Mouse (Mus musculus): Measurements from ENCODE around the gene Lrrtm1.

The Lrrtm1 gene

GRCm38 (mm10) chr6:77242601-77243406, at the start of gene Lrrtm1:
TSS of gene Lrrtm1 (plus strand) at chr6:77242689.
- in situ Hi-C loops (cut with MboI; ENCODE audit: low sequenced_read_pairs) = no loop called here

GRCm38 (mm10) chr6:77196650-77197049, 45.8 kb upstream of the Lrrtm1 start:
- in situ Hi-C loops (cut with MboI; ENCODE audit: low sequenced_read_pairs) = no loop called here

- in situ Hi-C loops (cut with MboI; ENCODE audit: low sequenced_read_pairs) = no loop called here
Measured at GRCm38 (mm10) chr6:77199375-77199774, 43.1 kb upstream of the Lrrtm1 start.

- in situ Hi-C loops (cut with MboI; ENCODE audit: low sequenced_read_pairs) = no loop called here
Measured at GRCm38 (mm10) chr6:77209183-77209582, 33.3 kb upstream of the Lrrtm1 start.

GRCm38 (mm10) chr6:77209929-77210328, 32.6 kb upstream of the Lrrtm1 start:
- in situ Hi-C loops (cut with MboI; ENCODE audit: low sequenced_read_pairs) = no loop called here

- in situ Hi-C loops (cut with MboI; ENCODE audit: low sequenced_read_pairs) = no loop called here
Measured at GRCm38 (mm10) chr6:77213757-77214409, 28.6 kb upstream of the Lrrtm1 start.

GRCm38 (mm10) chr6:77215322-77215721, 27.2 kb upstream of the Lrrtm1 start:
- in situ Hi-C loops (cut with MboI; ENCODE audit: low sequenced_read_pairs) = no loop called here

GRCm38 (mm10) chr6:77218875-77219274, 23.6 kb upstream of the Lrrtm1 start:
- in situ Hi-C loops (cut with MboI; ENCODE audit: low sequenced_read_pairs) = no loop called here

GRCm38 (mm10) chr6:77220776-77221175, 21.7 kb upstream of the Lrrtm1 start:
- in situ Hi-C loops (cut with MboI; ENCODE audit: low sequenced_read_pairs) = no loop called here

- in situ Hi-C loops (cut with MboI; ENCODE audit: low sequenced_read_pairs) = no loop called here
Measured at GRCm38 (mm10) chr6:77222849-77223638, 19.4 kb upstream of the Lrrtm1 start.

GRCm38 (mm10) chr6:77240426-77240825, 2.1 kb upstream of the Lrrtm1 start:
- in situ Hi-C loops (cut with MboI; ENCODE audit: low sequenced_read_pairs) = no loop called here

- in situ Hi-C loops (cut with MboI; ENCODE audit: low sequenced_read_pairs) = no loop called here
Measured at GRCm38 (mm10) chr6:77243541-77244231, 1.2 kb downstream of the Lrrtm1 start.

- in situ Hi-C loops (cut with MboI; ENCODE audit: low sequenced_read_pairs) = no loop called here
Measured at GRCm38 (mm10) chr6:77253480-77253879, 11.0 kb downstream of the Lrrtm1 start.

- in situ Hi-C loops (cut with MboI; ENCODE audit: low sequenced_read_pairs) = no loop called here
Measured at GRCm38 (mm10) chr6:77256348-77256747, 13.9 kb downstream of the Lrrtm1 start.

GRCm38 (mm10) chr6:77257358-77258105, 15.0 kb downstream of the Lrrtm1 start:
- in situ Hi-C loops (cut with MboI; ENCODE audit: low sequenced_read_pairs) = no loop called here

GRCm38 (mm10) chr6:77265163-77265562, 22.7 kb downstream of the Lrrtm1 start:
- in situ Hi-C loops (cut with MboI; ENCODE audit: low sequenced_read_pairs) = no loop called here

GRCm38 (mm10) chr6:77278794-77279193, 36.3 kb downstream of the Lrrtm1 start:
- in situ Hi-C loops (cut with MboI; ENCODE audit: low sequenced_read_pairs) = no loop called here

GRCm38 (mm10) chr6:77286317-77286716, 43.8 kb downstream of the Lrrtm1 start:
- in situ Hi-C loops (cut with MboI; ENCODE audit: low sequenced_read_pairs) = no loop called here

GRCm38 (mm10) chr6:77288402-77288801, 45.9 kb downstream of the Lrrtm1 start:
- in situ Hi-C loops (cut with MboI; ENCODE audit: low sequenced_read_pairs) = no loop called here

- in situ Hi-C loops (cut with MboI; ENCODE audit: low sequenced_read_pairs) = no loop called here
Measured at GRCm38 (mm10) chr6:77291415-77291814, 48.9 kb downstream of the Lrrtm1 start.
